Mouse (Mus musculus) cerebellum, adult 11 months (tissue): ENCODE measurements around the gene Utp20.
A peak's percentile ranks its signal among the peaks of the same experiment; 100 is the strongest.
"Not testable (repeated sequence)": the region's sequence is repeated elsewhere in the genome, so short reads cannot be mapped to it uniquely, and the experiment has no call there.

Experiments
- DNase-seq: peaks from one replicate; pipeline ENCODE4 v3.0.0; 2022

Utp20 gene

GRCm38 (mm10) chr10:88783135-88783534, 43.5 kb downstream of the Utp20 start:
- not testable (repeated sequence) for DNase-seq

- DNase-seq: no peak
These were observed 45.9 kb downstream of the Utp20 start for GRCm38 (mm10) chr10:88780716-88781115.

- no peak for DNase-seq
These were observed 50.4 kb downstream of the Utp20 start for GRCm38 (mm10) chr10:88776206-88776605.

GRCm38 (mm10) chr10:88772965-88773364, 53.6 kb downstream of the Utp20 start:
- DNase-seq: not testable (repeated sequence)

- DNase-seq: no peak
These were observed 56.9 kb downstream of the Utp20 start for GRCm38 (mm10) chr10:88769676-88770075.

- DNase-seq: no peak
These were observed 57.6 kb downstream of the Utp20 start for GRCm38 (mm10) chr10:88768961-88769360.

- DNase-seq: no peak
These were observed 61.0 kb downstream of the Utp20 start for GRCm38 (mm10) chr10:88765431-88766142.

GRCm38 (mm10) chr10:88761524-88762212, 64.9 kb downstream of the Utp20 start:
- DNase-seq: no peak

- DNase-seq: no peak
These were observed 85.2 kb downstream of the Utp20 start for GRCm38 (mm10) chr10:88741426-88741825.

GRCm38 (mm10) chr10:88740781-88741180, 85.8 kb downstream of the Utp20 start:
- no peak for DNase-seq

- no peak for DNase-seq
These were observed 86.8 kb downstream of the Utp20 start for GRCm38 (mm10) chr10:88739818-88740217.

GRCm38 (mm10) chr10:88739074-88739473, 87.5 kb downstream of the Utp20 start:
- not testable (repeated sequence) for DNase-seq

GRCm38 (mm10) chr10:88732309-88732622, 94.3 kb downstream of the Utp20 start:
- DNase-seq: no peak

GRCm38 (mm10) chr10:88731496-88732308, 94.9 kb downstream of the Utp20 start:
- no peak for DNase-seq

- DNase-seq: peak; percentile 92
These were observed 95.8 kb downstream of the Utp20 start, which contains the start of gene Arl1 for GRCm38 (mm10) chr10:88730571-88731495. Arl1 (plus strand) TSS chr10:88730858.

GRCm38 (mm10) chr10:88728166-88728565, 98.4 kb downstream of the Utp20 start:
- no peak for DNase-seq

GRCm38 (mm10) chr10:88727128-88727527, 99.5 kb downstream of the Utp20 start:
- no peak for DNase-seq

GRCm38 (mm10) chr10:88725343-88725742, 101.3 kb downstream of the Utp20 start:
- DNase-seq: no peak

- no peak for DNase-seq
These were observed 107.0 kb downstream of the Utp20 start for GRCm38 (mm10) chr10:88719618-88720017.

- no peak for DNase-seq
These were observed 108.9 kb downstream of the Utp20 start for GRCm38 (mm10) chr10:88717756-88718025.

GRCm38 (mm10) chr10:88716986-88717755, 109.4 kb downstream of the Utp20 start:
- DNase-seq: no peak

- DNase-seq: no peak
These were observed 111.0 kb downstream of the Utp20 start for GRCm38 (mm10) chr10:88715621-88716020.
